Mouse (Mus musculus) kidney, adult 2 months (tissue): ENCODE measurements around the gene She.

ENCODE experiments used
- CTCF ChIP-seq: fragments of 200-500 bp; conservative IDR thresholded peaks from 2 replicates; pipeline ENCODE4 v1.5.1; 2011; ENCODE audit warnings: low read depth, mild to moderate bottlenecking, control low read depth, low read length, moderate library complexity, mixed read lengths; ENCODE audit not compliant: insufficient read depth, insufficient read length
- POLR2A ChIP-seq: fragments of 200-500 bp; IDR thresholded peaks from one replicate; pipeline ENCODE4 v1.6.1; 2011; ENCODE audit warnings: low read depth, low read length, control low read depth

DNA sequence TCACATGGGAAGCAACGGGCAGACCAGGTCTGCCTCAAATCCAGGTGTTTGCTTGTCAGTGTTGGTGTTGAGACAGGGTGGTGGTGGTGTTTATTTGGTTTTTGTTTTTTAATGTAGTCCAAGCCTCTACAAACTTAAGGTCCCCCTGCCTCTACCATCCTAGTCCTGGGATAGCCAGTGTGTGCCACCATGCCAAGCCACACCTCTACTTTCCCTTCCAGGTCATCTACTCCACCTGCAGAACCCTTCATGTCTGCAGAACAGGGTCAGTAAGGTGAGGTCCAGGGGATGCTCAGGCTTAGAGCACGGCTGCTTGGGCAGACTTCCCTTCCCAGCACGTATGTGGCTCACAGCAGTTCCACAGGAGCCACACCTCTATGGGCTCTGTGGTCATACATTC, 29.2 kb downstream of the She start:
- TF ChIP-seq CTCF (no peak), POLR2A (no peak)
